Mouse (Mus musculus): ENCODE measurements around the gene Ccdc66. TPM values are rescaled to one million over a fixed set of nuclear protein-coding genes. Genes with fewer than 3 reads are reported as not detected.
A peak's percentile ranks its signal among the peaks of the same experiment; 100 is the strongest.

The Ccdc66 gene
- polyA plus RNA-seq (2014; fragmentation: Nextera tagmentation; extraction: Ambion mirVana): 15.8 and 18.6 TPM in 2 replicates

DNA sequence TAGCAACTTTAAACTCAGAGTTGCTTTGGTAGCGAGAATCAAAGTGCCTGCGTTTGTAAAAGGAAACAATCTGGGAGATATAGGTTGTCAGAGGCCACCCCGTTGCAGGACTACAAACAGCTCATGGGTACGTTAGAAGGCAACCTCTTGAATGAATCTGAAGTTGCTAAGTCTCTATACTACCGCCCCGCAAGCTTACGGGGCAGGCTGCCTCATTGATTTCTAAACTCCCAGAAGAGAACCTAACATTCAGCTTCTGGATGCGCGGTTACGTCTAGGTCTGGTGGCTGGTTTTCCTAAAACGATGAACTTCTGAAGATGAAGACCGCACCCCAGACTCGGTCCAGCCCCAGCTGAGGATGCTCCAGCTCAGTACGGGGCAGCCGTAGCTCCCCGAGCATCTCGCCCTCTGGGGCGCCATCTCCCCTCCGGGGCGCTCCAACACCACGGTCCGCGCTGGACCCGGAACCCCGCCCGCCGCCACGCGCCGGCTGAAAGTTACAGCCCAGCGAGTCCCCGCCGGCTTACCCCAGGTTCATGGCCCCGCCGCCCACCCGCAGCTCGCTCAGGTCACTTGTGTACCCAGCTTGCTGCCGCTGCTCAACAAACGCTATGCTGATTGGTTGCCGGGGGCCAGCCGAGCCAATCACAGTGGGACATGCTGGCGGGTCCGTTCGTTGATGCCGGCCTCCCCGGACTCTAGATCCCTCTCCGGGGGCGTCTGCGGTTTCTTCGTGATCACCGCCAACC, at the start of gene Ccdc66:
Gene Ccdc66, minus strand, starts transcription at position 567 of the 750 bp plus-strand sequence.
- Histone ChIP-seq H3K4me1 (ENCODE audit: control insufficient read depth, insufficient read depth, low read length) (0 out of 2 replicates have a peak, but pooled peaks cover 4% of the 10 kb centered on the region), H3K9me3 (ENCODE audit: control insufficient read depth, low read length) (no peaks in the 10 kb centered on the region), H3K27me3 (ENCODE audit: control insufficient read depth, insufficient read depth, low read length) (no peaks in the 10 kb centered on the region), H3K36me3 (ENCODE audit: control insufficient read depth, insufficient read depth, low read length) (0 out of 2 replicates have a peak, but pooled peaks cover 2% of the 10 kb centered on the region), H3K4me2 (ENCODE audit: low read depth, severe bottlenecking) (peak within 1 kb of the TSS; percentile 51), H3K27ac (replicated peaks; ENCODE audit: low read depth, low read length) (0 out of 2 replicates have a peak within 1 kb of the TSS, but pooled peaks have one; percentile 52), H3K4me3 (ENCODE audit: low read depth, low read length) (peak within 1 kb of the TSS; percentile 66), H3K9ac (ENCODE audit: low read length) (peak within 1 kb of the TSS; percentile 80)
- DNase-seq (ENCODE audit: low spot score): peak; percentile 100
- under 1% methylated on average over 51 of the region's 51 CpGs for WGBS
- ATAC-seq (ENCODE audit: insufficient number of reproducible peaks, low FRiP score, low TSS enrichment, low read depth): peak; percentile 94

DNA sequence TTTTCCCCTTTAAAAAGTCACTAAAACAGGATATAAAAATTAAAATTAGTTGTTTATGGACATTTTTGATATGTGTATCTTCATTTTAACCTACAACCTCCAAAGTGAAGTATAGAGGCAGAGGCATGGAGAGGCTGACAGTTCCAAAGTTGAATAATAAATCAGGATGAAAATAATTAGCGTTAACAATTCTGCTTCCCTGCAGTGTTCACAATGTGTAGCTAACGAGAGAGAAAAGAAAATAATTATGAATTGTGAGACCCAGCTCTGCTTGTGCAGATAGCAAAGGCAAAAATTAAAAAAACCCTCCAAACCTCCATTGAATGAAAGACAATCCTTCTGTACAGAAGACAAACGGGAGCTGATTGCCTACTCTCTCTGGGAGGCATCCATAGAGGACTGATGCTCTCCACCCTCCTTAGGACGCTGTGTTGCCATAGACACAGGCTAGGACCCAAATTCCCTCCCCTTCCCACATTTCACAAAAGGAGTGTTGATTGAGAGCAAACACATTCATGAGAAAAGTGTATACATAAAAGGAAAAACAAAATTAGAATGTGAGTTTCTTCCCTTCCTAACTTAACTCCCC, 35.7 kb upstream of the Ccdc66 start:
- Histone ChIP-seq H3K4me3 (ENCODE audit: low read depth, low read length) (no peak overlapping the region), H3K4me2 (ENCODE audit: low read depth, severe bottlenecking) (no peak overlapping the region), H3K9me3 (ENCODE audit: control insufficient read depth, low read length) (peaks cover 3% of the 10 kb centered on the region; the same call in 1 of the 2 replicates), H3K9ac (ENCODE audit: low read length) (no peak overlapping the region), H3K4me1 (ENCODE audit: control insufficient read depth, insufficient read depth, low read length) (no peaks in the 10 kb centered on the region), H3K27ac (replicated peaks; ENCODE audit: low read depth, low read length) (no peak overlapping the region), H3K36me3 (ENCODE audit: control insufficient read depth, insufficient read depth, low read length) (no peaks in the 10 kb centered on the region), H3K27me3 (ENCODE audit: control insufficient read depth, insufficient read depth, low read length) (no peaks in the 10 kb centered on the region)
- no peak for ATAC-seq (ENCODE audit: insufficient number of reproducible peaks, low FRiP score, low TSS enrichment, low read depth)
- WGBS: 72% methylated on average over 4 of the region's 4 CpGs
- DNase-seq (ENCODE audit: low spot score): no peak

DNA sequence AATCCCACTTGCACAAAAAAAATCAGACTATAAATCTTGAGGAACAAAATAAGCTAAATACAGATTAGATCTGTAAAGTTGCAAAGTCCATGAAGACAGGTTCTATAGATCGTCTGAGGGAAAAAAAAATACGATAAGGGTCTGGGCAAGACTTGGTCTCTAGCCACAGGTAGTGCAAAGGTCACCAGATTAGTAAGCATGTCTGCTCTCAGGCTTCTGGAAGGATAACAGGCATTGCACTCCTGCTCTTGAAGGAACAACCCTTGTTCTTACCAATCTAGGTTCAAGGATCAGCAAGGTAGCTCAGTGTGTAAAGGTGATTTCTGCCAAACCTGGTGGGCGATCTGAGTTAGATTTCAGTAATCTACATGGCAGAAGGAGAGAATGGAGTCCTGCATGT, 28.2 kb upstream of the Ccdc66 start:
- ATAC-seq (ENCODE audit: insufficient number of reproducible peaks, low FRiP score, low TSS enrichment, low read depth) (no peak), DNase-seq (ENCODE audit: low spot score) (no peak)
- 82% methylated on average over 3 of the region's 3 CpGs for WGBS
- H3K4me3 ChIP-seq (ENCODE audit: low read depth, low read length): no peak overlapping the region
- H3K27ac ChIP-seq (replicated peaks; ENCODE audit: low read depth, low read length): no peak overlapping the region
- no peaks in the 10 kb centered on the region for H3K4me1 ChIP-seq (ENCODE audit: control insufficient read depth, insufficient read depth, low read length)
- H3K9me3 ChIP-seq (ENCODE audit: control insufficient read depth, low read length): no peaks in the 10 kb centered on the region
- H3K4me2 ChIP-seq (ENCODE audit: low read depth, severe bottlenecking): no peak overlapping the region
- H3K9ac ChIP-seq (ENCODE audit: low read length): no peak overlapping the region
- no peaks in the 10 kb centered on the region for H3K27me3 ChIP-seq (ENCODE audit: control insufficient read depth, insufficient read depth, low read length)
- no peaks in the 10 kb centered on the region for H3K36me3 ChIP-seq (ENCODE audit: control insufficient read depth, insufficient read depth, low read length)

DNA sequence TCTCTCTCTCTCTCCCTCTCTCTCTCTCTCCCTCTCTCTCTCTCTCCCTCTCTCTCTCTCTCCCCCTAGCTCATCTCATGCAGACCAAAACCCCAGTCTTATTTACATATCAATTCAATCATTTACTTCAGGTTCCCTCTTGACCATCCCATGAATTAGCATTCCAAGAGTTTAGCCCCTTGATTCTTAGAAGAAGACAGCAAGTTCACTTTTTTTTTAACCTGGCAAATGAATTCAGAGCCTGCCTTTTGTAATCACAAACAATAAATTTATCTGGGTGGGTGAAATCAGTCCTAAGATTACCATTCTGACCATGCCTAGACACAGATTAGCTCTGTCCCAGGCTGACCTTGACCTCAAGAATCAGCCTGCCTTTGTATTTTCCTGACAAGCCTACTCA, 16.3 kb upstream of the Ccdc66 start:
- no peaks in the 10 kb centered on the region; the same call in 1 of the 2 replicates for H3K9me3 ChIP-seq (ENCODE audit: control insufficient read depth, low read length)
- no peak overlapping the region for H3K4me2 ChIP-seq (ENCODE audit: low read depth, severe bottlenecking)
- H3K36me3 ChIP-seq (ENCODE audit: control insufficient read depth, insufficient read depth, low read length): no peaks in the 10 kb centered on the region
- H3K4me3 ChIP-seq (ENCODE audit: low read depth, low read length): no peak overlapping the region
- DNase-seq (ENCODE audit: low spot score) (no peak), ATAC-seq (ENCODE audit: insufficient number of reproducible peaks, low FRiP score, low TSS enrichment, low read depth) (no peak)
- H3K4me1 ChIP-seq (ENCODE audit: control insufficient read depth, insufficient read depth, low read length): no peaks in the 10 kb centered on the region
- no peak overlapping the region for H3K9ac ChIP-seq (ENCODE audit: low read length)
- H3K27me3 ChIP-seq (ENCODE audit: control insufficient read depth, insufficient read depth, low read length): no peaks in the 10 kb centered on the region
- H3K27ac ChIP-seq (replicated peaks; ENCODE audit: low read depth, low read length): no peak overlapping the region

DNA sequence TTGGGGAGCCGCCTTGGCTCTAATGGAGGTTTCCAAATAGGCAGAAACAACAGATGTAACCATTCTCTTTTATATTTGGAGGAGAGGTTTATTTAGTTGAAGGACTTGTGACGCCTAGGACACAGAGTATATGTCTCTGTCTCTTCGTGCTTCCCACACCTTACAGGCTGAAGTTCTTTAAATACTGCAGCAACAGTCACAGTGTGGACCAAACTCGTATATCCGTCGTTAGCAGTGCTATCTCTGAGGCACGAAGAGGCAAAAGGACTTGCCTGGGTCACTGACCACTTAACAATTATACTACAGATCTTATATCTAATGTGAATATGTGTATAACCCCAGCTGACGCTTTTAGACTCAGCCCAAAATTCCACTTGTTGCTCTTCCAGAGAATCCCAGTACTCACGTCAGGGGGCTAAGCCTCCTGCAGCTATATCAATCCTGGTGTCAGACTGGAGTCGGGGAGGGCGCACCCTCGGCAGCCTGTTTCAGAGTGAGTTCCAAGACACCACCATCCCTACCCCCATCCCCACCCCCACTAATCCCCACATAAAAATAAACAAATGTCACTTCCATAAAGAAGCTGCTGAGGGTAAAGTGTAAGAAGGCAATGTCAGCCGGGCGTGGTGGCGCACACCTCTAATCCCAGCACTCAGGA, 513 bp upstream of the Ccdc66 start:
- Histone ChIP-seq H3K9me3 (ENCODE audit: control insufficient read depth, low read length) (no peaks in the 10 kb centered on the region), H3K27me3 (ENCODE audit: control insufficient read depth, insufficient read depth, low read length) (no peaks in the 10 kb centered on the region), H3K4me3 (ENCODE audit: low read depth, low read length) (peak overlapping the region; percentile 66), H3K4me1 (ENCODE audit: control insufficient read depth, insufficient read depth, low read length) (0 out of 2 replicates have a peak, but pooled peaks cover 4% of the 10 kb centered on the region), H3K9ac (ENCODE audit: low read length) (peak overlapping the region; percentile 9), H3K36me3 (ENCODE audit: control insufficient read depth, insufficient read depth, low read length) (0 out of 2 replicates have a peak, but pooled peaks cover 2% of the 10 kb centered on the region), H3K4me2 (ENCODE audit: low read depth, severe bottlenecking) (peak overlapping the region; percentile 51), H3K27ac (replicated peaks; ENCODE audit: low read depth, low read length) (no peak overlapping the region)
- ATAC-seq (ENCODE audit: insufficient number of reproducible peaks, low FRiP score, low TSS enrichment, low read depth) (peak; percentile 55), DNase-seq (ENCODE audit: low spot score) (no peak)
- WGBS: 28% methylated on average over 15 of the region's 15 CpGs

DNA sequence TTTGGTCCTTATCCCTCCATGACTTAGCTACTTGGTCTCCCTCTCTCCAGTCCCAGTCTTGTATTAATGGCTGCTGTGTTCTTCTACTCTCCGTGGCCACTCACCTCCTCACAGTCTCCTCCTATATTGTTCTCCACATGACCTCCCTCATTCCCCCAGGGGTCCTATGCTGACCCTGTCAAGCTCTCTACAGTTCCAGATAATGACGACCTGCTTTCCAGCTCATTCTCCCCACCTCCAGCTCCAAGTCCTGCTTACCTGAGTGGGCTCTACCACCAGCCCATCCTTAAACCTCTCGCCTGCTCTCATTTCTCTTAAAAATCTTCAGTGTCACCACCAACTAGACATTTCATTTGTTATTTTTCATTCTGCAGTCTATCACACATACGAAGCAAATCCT, 7.2 kb downstream of the Ccdc66 start:
- no peak overlapping the region for H3K4me3 ChIP-seq (ENCODE audit: low read depth, low read length)
- H3K4me2 ChIP-seq (ENCODE audit: low read depth, severe bottlenecking): no peak overlapping the region
- ATAC-seq (ENCODE audit: insufficient number of reproducible peaks, low FRiP score, low TSS enrichment, low read depth) (no peak), DNase-seq (ENCODE audit: low spot score) (no peak)
- H3K9ac ChIP-seq (ENCODE audit: low read length): no peak overlapping the region
- 0 out of 2 replicates have a peak, but pooled peaks cover 2% of the 10 kb centered on the region for H3K36me3 ChIP-seq (ENCODE audit: control insufficient read depth, insufficient read depth, low read length)
- WGBS: 90% methylated on average over 4 of the region's 4 CpGs
- no peaks in the 10 kb centered on the region for H3K27me3 ChIP-seq (ENCODE audit: control insufficient read depth, insufficient read depth, low read length)
- H3K4me1 ChIP-seq (ENCODE audit: control insufficient read depth, insufficient read depth, low read length): no peaks in the 10 kb centered on the region
- H3K9me3 ChIP-seq (ENCODE audit: control insufficient read depth, low read length): no peaks in the 10 kb centered on the region
- H3K27ac ChIP-seq (replicated peaks; ENCODE audit: low read depth, low read length): no peak overlapping the region

DNA sequence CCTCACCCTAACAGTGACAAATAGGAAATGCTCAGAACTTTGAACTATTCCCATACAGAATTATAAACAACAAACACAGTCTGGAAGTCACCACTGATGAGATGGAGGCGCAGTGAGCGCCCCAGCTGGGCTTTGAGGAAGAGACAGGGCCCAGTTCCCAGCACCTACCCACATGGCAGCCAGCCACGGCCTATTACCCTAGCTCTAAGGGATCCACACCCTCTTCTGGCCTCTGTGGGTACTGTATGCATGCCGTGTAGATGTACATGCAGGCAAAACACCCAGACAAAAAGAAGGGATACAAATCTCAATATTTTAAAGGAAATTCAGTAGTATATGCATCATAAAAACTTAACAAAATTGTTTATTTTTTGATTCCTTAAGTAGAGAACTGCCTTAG, 14.7 kb downstream of the Ccdc66 start:
- Histone ChIP-seq H3K4me3 (ENCODE audit: low read depth, low read length) (no peak overlapping the region), H3K9me3 (ENCODE audit: control insufficient read depth, low read length) (no peaks in the 10 kb centered on the region), H3K9ac (ENCODE audit: low read length) (no peak overlapping the region), H3K27ac (replicated peaks; ENCODE audit: low read depth, low read length) (no peak overlapping the region), H3K36me3 (ENCODE audit: control insufficient read depth, insufficient read depth, low read length) (peaks cover 8% of the 10 kb centered on the region), H3K4me2 (ENCODE audit: low read depth, severe bottlenecking) (no peak overlapping the region), H3K4me1 (ENCODE audit: control insufficient read depth, insufficient read depth, low read length) (no peaks in the 10 kb centered on the region), H3K27me3 (ENCODE audit: control insufficient read depth, insufficient read depth, low read length) (no peaks in the 10 kb centered on the region)
- no peak for ATAC-seq (ENCODE audit: insufficient number of reproducible peaks, low FRiP score, low TSS enrichment, low read depth)
- 96% methylated on average over 4 of the region's 4 CpGs for WGBS
- no peak for DNase-seq (ENCODE audit: low spot score)

DNA sequence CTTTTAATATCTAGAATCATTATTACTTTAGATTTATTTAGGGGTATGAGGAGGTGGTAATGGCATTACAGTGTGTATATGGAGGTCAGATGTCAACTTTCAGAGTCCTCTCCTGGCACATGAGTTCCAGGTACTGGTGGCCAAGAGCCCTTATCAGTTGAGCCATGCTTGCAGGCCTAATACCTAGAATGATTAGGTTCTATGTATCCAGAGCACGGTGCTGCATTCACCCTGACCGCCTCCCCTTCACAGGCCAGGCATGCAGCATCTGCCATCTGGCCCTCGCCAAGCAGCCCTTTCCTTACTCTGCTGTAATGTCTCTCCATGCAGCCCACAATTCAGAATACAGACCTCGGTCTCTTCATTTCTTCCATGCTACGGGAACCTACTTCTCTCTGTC, 16.9 kb downstream of the Ccdc66 start:
- Histone ChIP-seq H3K36me3 (ENCODE audit: control insufficient read depth, insufficient read depth, low read length) (peaks cover 11% of the 10 kb centered on the region), H3K4me2 (ENCODE audit: low read depth, severe bottlenecking) (no peak overlapping the region), H3K27ac (replicated peaks; ENCODE audit: low read depth, low read length) (no peak overlapping the region), H3K4me1 (ENCODE audit: control insufficient read depth, insufficient read depth, low read length) (no peaks in the 10 kb centered on the region), H3K4me3 (ENCODE audit: low read depth, low read length) (no peak overlapping the region), H3K9ac (ENCODE audit: low read length) (no peak overlapping the region), H3K9me3 (ENCODE audit: control insufficient read depth, low read length) (no peaks in the 10 kb centered on the region), H3K27me3 (ENCODE audit: control insufficient read depth, insufficient read depth, low read length) (no peaks in the 10 kb centered on the region)
- DNase-seq (ENCODE audit: low spot score) (no peak), ATAC-seq (ENCODE audit: insufficient number of reproducible peaks, low FRiP score, low TSS enrichment, low read depth) (no peak)
- WGBS: 91% methylated on average over 5 of the region's 5 CpGs

Data from limb, embryonic 11.5 days (tissue).